Mouse (Mus musculus): ENCODE results near the gene Hmgn2. TPM values are rescaled to one million over a fixed set of nuclear protein-coding genes. Genes with fewer than 3 reads are reported as not detected.

Hmgn2 gene
- 1,469 and 1,670 TPM in 2 replicates for polyA plus RNA-seq (2015; fragmentation: Nextera tagmentation; extraction: Ambion mirVana)

DNA sequence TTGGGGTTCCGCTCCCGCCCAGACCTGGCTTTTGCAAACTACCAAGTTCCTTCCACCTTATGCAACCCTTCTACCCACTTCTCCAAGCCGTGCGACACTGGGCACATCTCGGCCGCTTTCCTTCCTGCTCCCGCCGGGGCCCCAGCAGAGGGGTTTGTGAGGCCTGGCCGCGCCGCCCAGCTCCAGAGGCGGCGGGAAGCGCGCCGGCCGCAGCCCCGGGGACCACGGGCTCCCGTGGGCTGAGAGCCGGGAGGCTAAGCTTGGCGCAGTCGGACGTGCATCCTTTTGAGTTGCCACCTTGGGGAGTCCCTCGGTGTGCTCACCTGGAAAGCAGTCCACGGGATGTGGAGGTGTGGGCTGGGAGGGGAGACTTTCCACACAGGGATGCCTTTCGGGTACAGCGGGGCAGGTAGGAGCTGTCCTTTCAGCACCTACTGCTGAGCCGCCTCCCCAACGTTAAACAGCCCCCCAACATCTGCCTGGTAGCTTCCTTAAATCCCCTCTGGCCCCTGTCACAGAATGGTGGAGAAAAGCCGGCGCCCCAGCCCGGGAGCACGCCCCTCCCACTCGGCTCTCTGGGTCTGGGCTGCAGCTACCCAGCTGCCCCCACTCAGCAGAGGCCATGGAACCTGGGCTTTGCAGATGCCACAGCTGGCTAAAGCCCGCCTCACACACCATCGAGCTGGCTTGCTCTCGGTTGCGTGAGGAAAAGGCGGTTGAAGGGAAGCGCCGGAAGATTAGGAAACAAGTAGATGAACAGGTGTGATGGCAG lies at the start of gene Hmgn2:
Gene Hmgn2, minus strand, starts transcription at position 501 of the 772 bp plus-strand sequence.
- Histone ChIP-seq H3K27ac (ENCODE audit: low read length) (peak within 1 kb of the TSS; percentile 100), H3K9ac (ENCODE audit: low read depth, low read length) (peak within 1 kb of the TSS; percentile 97), H3K4me3 (ENCODE audit: low read length) (peak within 1 kb of the TSS; percentile 78), H3K9me3 (ENCODE audit: control insufficient read depth, low read length) (no peaks in the 10 kb centered on the region), H3K4me1 (ENCODE audit: control insufficient read depth, insufficient read depth, low read length) (peaks cover 17% of the 10 kb centered on the region), H3K36me3 (ENCODE audit: control insufficient read depth, insufficient read depth, low read length) (peaks cover 18% of the 10 kb centered on the region), H3K27me3 (replicated peaks; ENCODE audit: control insufficient read depth, insufficient read depth, low read length) (no peaks in the 10 kb centered on the region), H3K4me2 (ENCODE audit: low read depth, low read length) (peak within 1 kb of the TSS; percentile 97)
- under 1% methylated on average over 41 of the region's 42 CpGs for WGBS
- peak; percentile 79 for ATAC-seq

DNA sequence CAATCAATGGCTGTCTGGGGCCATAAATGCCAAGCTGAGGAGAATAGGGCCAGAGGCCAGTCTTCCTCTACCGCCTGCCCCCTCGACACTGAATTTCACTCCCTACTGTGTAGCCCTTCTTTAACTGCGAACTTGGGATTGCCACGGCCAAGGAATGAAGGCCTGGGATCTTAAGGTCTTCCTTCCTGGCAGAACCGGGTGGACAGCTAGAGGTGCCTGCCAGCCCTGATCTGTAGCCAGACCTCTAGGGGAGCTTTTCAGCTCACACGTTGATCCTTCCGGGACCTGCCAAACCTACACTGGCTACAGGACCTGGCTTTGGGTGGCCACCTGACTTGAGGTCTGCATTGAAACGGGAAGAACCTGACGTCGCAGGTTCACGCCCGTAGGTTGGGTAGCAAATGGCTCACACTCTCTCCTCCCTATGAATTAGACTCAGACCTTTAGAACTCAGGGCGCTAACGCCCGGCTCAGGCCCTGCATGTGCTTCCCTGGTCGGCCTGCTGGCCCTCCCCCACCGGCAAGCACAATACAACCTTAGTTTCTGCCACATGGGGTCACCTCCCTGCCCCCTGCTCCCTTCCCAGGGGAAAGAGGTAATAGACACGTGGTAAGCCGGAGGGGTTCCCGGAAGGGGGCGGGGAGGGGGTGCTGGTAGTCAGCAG lies 48.9 kb upstream of the Hmgn2 start:
- H3K27ac ChIP-seq (ENCODE audit: low read length) = no peak overlapping the region
- H3K9ac ChIP-seq (ENCODE audit: low read depth, low read length) = no peak overlapping the region
- peak overlapping the region; percentile 9 for H3K4me3 ChIP-seq (ENCODE audit: low read length)
- ATAC-seq = no peak
- H3K4me2 ChIP-seq (ENCODE audit: low read depth, low read length) = peak overlapping the region; percentile 26
- 7% methylated on average over 21 of the region's 21 CpGs for WGBS
- peaks cover 35% of the 10 kb centered on the region for H3K27me3 ChIP-seq (replicated peaks; ENCODE audit: control insufficient read depth, insufficient read depth, low read length)
- no peaks in the 10 kb centered on the region for H3K36me3 ChIP-seq (ENCODE audit: control insufficient read depth, insufficient read depth, low read length)
- H3K9me3 ChIP-seq (ENCODE audit: control insufficient read depth, low read length) = no peaks in the 10 kb centered on the region
- peaks cover 12% of the 10 kb centered on the region for H3K4me1 ChIP-seq (ENCODE audit: control insufficient read depth, insufficient read depth, low read length)

DNA sequence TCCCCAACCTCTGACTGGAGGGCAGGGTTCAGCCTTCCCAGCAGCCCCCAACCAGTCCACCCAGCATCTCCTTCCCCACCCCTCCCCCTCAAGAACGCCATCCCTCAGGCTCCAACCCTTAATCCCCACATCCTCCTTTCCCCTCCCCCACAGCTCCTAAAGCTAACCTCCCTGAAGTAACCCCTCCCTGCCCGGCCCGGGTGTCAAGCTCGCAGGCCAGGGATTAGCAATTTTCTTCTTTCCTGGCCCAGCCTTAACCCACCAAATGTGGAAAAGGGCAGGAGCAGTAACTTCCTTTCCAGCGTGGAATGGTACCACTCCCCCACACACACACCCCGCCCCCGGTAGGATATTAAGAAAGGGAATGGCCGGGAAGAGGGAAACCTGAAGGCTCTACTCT lies 48.3 kb upstream of the Hmgn2 start:
- Histone ChIP-seq H3K4me1 (ENCODE audit: control insufficient read depth, insufficient read depth, low read length) (peaks cover 12% of the 10 kb centered on the region), H3K27me3 (replicated peaks; ENCODE audit: control insufficient read depth, insufficient read depth, low read length) (peaks cover 35% of the 10 kb centered on the region), H3K9me3 (ENCODE audit: control insufficient read depth, low read length) (no peaks in the 10 kb centered on the region), H3K4me3 (ENCODE audit: low read length) (no peak overlapping the region), H3K9ac (ENCODE audit: low read depth, low read length) (no peak overlapping the region), H3K4me2 (ENCODE audit: low read depth, low read length) (no peak overlapping the region), H3K36me3 (ENCODE audit: control insufficient read depth, insufficient read depth, low read length) (no peaks in the 10 kb centered on the region), H3K27ac (ENCODE audit: low read length) (no peak overlapping the region)
- no peak for ATAC-seq
- 5% methylated on average over 8 of the region's 8 CpGs for WGBS

DNA sequence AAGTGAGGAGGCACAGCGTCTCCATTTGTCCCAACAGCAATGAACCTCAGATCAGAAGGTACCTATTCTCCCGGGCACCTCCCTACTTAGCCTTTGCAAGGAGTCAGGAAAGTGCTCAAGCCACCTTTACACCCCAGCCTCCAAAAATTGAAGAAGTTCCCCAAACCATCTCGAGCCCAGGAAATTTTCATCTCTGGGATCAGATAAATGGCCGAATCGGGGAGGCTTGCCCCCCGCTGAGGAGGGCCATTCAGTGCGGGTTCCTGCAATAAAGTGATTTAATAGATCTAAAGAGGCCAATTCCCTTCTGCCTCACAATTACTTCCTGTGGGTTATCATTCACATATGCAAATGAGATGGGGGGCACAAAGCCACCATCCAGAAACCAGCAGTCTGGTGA lies 47.8 kb upstream of the Hmgn2 start:
- no peak overlapping the region for H3K4me2 ChIP-seq (ENCODE audit: low read depth, low read length)
- H3K36me3 ChIP-seq (ENCODE audit: control insufficient read depth, insufficient read depth, low read length) = no peaks in the 10 kb centered on the region
- no peak for ATAC-seq
- H3K4me3 ChIP-seq (ENCODE audit: low read length) = no peak overlapping the region
- peaks cover 35% of the 10 kb centered on the region for H3K27me3 ChIP-seq (replicated peaks; ENCODE audit: control insufficient read depth, insufficient read depth, low read length)
- 12% methylated on average over 7 of the region's 7 CpGs for WGBS
- H3K27ac ChIP-seq (ENCODE audit: low read length) = no peak overlapping the region
- H3K9ac ChIP-seq (ENCODE audit: low read depth, low read length) = no peak overlapping the region
- H3K9me3 ChIP-seq (ENCODE audit: control insufficient read depth, low read length) = no peaks in the 10 kb centered on the region
- H3K4me1 ChIP-seq (ENCODE audit: control insufficient read depth, insufficient read depth, low read length) = peaks cover 12% of the 10 kb centered on the region

DNA sequence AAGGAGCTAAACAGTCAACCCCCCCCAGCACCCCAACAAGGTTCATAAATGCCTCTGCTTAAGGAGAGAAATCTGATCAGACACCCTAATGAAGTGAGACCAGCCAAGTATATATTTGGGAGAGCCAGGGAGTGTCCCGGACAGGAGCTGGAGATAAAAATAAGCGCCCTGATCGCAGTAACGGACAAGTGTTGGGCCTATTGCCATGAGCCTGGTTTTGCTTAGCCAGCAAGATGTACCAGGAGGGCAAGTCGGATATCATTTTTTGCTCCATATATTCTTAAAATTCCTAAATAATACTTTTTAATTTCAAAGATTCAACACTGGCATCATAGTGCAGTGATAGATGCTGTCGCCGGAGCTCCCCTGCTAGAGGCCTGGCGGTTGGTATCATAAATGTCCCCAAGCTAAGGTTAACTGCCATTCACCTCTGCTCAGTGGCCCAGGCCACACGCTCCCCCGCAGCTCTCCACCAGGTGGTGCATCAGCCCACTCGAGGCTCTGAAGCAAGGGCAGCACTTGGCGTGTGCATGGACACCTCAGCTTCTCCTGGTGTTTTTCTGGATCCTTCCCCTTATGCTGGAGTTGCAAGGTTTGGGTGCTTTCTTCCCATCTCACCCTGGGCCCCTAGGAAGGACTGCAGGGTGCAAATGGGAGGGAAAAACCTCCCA lies 44.5 kb upstream of the Hmgn2 start:
- WGBS = 53% methylated on average over 12 of the region's 12 CpGs

DNA sequence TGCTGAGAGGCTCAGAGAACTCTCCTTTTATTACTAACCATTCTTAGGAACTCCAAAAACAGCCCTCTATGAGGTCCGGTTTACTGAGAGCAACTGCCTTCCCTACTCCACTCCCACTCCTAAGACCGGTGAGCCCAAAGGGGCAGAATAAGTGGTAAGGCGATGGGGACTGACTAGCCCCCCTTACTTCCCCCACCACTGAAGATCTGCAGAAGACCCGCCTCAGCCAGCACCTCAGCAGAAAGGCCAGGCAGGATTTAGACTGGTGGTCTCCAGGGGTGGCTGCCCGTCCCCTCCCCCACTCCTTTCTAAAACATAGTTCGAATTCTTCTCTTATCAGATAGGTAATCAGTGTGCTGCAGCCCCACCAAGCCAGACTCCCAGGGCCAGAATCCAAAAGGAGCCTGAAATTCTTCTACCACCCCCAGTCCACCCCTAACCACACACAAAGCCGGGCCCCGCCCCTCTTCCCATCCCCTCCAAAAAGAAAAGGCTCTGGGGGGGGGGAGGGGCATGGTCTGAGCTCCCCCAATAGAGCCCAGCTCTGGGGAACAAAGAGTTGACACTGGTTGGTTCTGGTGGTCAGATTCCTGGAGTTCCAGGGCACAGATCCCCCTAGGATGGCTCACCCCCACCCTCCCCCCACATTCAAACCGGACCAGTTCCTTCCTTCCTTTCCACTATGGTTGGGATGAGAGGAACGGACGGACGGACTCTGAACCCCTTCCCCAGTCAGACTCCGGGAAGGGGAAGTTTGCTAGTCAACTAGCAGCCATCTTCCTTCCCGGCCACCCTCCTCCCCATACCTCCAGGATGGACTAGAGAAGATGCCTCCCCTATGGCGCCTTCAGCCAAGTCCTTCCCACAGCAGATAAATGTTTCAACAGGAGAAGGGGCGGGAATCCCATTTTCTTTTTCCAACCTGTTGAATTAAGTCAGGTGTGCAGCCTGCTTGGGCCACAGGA lies 43.3 kb upstream of the Hmgn2 start:
- no peak overlapping the region for H3K9ac ChIP-seq (ENCODE audit: low read depth, low read length)
- 12% methylated on average over 16 of the region's 16 CpGs for WGBS
- H3K4me3 ChIP-seq (ENCODE audit: low read length) = no peak overlapping the region
- no peaks in the 10 kb centered on the region for H3K36me3 ChIP-seq (ENCODE audit: control insufficient read depth, insufficient read depth, low read length)
- H3K27me3 ChIP-seq (replicated peaks; ENCODE audit: control insufficient read depth, insufficient read depth, low read length) = peaks cover 2% of the 10 kb centered on the region; the same call in 1 of the 2 replicates
- H3K4me2 ChIP-seq (ENCODE audit: low read depth, low read length) = no peak overlapping the region
- H3K27ac ChIP-seq (ENCODE audit: low read length) = no peak overlapping the region
- H3K4me1 ChIP-seq (ENCODE audit: control insufficient read depth, insufficient read depth, low read length) = no peaks in the 10 kb centered on the region
- H3K9me3 ChIP-seq (ENCODE audit: control insufficient read depth, low read length) = no peaks in the 10 kb centered on the region
- ATAC-seq = no peak

More for the DNA sequence above, 44.5 kb upstream of the Hmgn2 start:
- ATAC-seq = no peak
- Histone ChIP-seq H3K27ac (ENCODE audit: low read length) (no peak overlapping the region), H3K9me3 (ENCODE audit: control insufficient read depth, low read length) (no peaks in the 10 kb centered on the region), H3K4me1 (ENCODE audit: control insufficient read depth, insufficient read depth, low read length) (peaks cover 9% of the 10 kb centered on the region), H3K4me2 (ENCODE audit: low read depth, low read length) (no peak overlapping the region), H3K27me3 (replicated peaks; ENCODE audit: control insufficient read depth, insufficient read depth, low read length) (peaks cover 13% of the 10 kb centered on the region), H3K9ac (ENCODE audit: low read depth, low read length) (no peak overlapping the region), H3K4me3 (ENCODE audit: low read length) (no peak overlapping the region), H3K36me3 (ENCODE audit: control insufficient read depth, insufficient read depth, low read length) (no peaks in the 10 kb centered on the region)

DNA sequence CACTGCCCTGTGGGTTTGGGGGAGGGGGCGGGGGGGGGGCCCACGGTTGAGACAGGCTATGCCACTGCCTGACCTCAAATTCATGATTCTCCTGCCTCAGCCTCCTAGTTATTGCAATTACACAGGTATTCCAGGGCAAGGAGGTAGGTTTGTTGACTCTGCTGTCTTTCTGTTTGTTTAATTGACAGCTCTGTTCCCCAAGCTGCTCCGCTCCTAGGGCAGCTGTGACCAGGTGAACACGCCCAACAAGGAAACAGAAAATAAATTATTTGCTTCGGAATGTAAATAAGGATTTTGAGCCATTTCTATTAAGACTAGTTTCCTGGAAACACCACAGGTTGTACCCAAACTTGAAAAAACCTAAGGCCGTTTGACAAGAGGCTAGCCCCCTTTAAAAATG lies 41.3 kb upstream of the Hmgn2 start:
- H3K27me3 ChIP-seq (replicated peaks; ENCODE audit: control insufficient read depth, insufficient read depth, low read length) = no peaks in the 10 kb centered on the region
- no peak for ATAC-seq
- H3K9ac ChIP-seq (ENCODE audit: low read depth, low read length) = no peak overlapping the region
- 49% methylated on average over 6 of the region's 6 CpGs for WGBS
- no peaks in the 10 kb centered on the region for H3K36me3 ChIP-seq (ENCODE audit: control insufficient read depth, insufficient read depth, low read length)
- no peak overlapping the region for H3K4me2 ChIP-seq (ENCODE audit: low read depth, low read length)
- no peak overlapping the region for H3K27ac ChIP-seq (ENCODE audit: low read length)
- H3K4me3 ChIP-seq (ENCODE audit: low read length) = no peak overlapping the region
- H3K9me3 ChIP-seq (ENCODE audit: control insufficient read depth, low read length) = no peaks in the 10 kb centered on the region
- H3K4me1 ChIP-seq (ENCODE audit: control insufficient read depth, insufficient read depth, low read length) = no peaks in the 10 kb centered on the region

DNA sequence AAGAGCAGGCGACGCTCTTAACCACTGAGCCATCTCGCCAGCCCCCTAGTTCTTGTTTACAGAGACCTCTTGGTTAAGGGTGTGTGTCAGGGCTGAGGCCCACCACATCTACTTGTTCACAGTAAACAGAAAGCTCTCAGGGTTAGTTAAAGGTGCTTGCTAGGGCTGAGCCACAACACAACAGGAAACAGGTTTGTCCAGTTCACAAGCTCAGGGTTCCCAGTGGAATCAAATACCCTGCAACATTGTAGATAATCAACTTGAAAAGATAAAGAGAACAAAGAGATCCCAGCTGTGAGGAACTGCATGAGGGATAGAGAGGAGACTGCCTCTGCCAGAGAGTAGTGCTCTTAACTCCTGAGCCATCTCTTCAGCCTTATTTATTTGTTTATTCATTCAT lies 38.4 kb upstream of the Hmgn2 start:
- H3K9ac ChIP-seq (ENCODE audit: low read depth, low read length) = no peak overlapping the region
- H3K27ac ChIP-seq (ENCODE audit: low read length) = no peak overlapping the region
- no peaks in the 10 kb centered on the region for H3K9me3 ChIP-seq (ENCODE audit: control insufficient read depth, low read length)
- H3K4me1 ChIP-seq (ENCODE audit: control insufficient read depth, insufficient read depth, low read length) = no peaks in the 10 kb centered on the region
- no peak overlapping the region for H3K4me2 ChIP-seq (ENCODE audit: low read depth, low read length)
- H3K36me3 ChIP-seq (ENCODE audit: control insufficient read depth, insufficient read depth, low read length) = no peaks in the 10 kb centered on the region
- H3K4me3 ChIP-seq (ENCODE audit: low read length) = no peak overlapping the region
- 65% methylated on average over 3 of the region's 3 CpGs for WGBS
- peak; percentile 64 for ATAC-seq
- no peaks in the 10 kb centered on the region for H3K27me3 ChIP-seq (replicated peaks; ENCODE audit: control insufficient read depth, insufficient read depth, low read length)

All from intestine, embryonic 16.5 days (tissue).